Mouse (Mus musculus) midbrain, postnatal 0 days (tissue): ENCODE measurements around the gene Nnat. TPM values are rescaled to one million over a fixed set of nuclear protein-coding genes. Genes with fewer than 3 reads are reported as not detected.

ENCODE experiments used
- ATAC-seq: fragments of 200-750 bp; cut with Nextera tagmentation; 2 replicates; pipeline ENCODE4 v1.8.0; 2017; ENCODE audit warnings: moderate number of reproducible peaks, mild to moderate bottlenecking, moderate TSS enrichment, moderate library complexity; ENCODE audit not compliant: low FRiP score
- DNase-seq: peaks from one replicate; pipeline ENCODE4 v3.0.0-alpha.2; 2015; ENCODE audit warnings: low spot score
- H3K27ac ChIP-seq: fragments of 300-500 bp; sonication (generic); 2 replicates; pipeline ENCODE4 v1.5.1; 2014; ENCODE audit warnings: low read depth, mild to moderate bottlenecking, low read length, mixed read lengths
- H3K27me3 ChIP-seq: fragments of 300-500 bp; sonication (generic); 2 replicates; pipeline ENCODE4 v1.6.1; 2014; ENCODE audit warnings: low read length, control low read depth, mixed read lengths; ENCODE audit not compliant: insufficient read depth
- H3K36me3 ChIP-seq: fragments of 300-500 bp; sonication (generic); 2 replicates; pipeline ENCODE4 v1.6.1; 2014; ENCODE audit warnings: low read length, control low read depth, mixed read lengths; ENCODE audit not compliant: insufficient read depth
- H3K4me1 ChIP-seq: fragments of 300-500 bp; sonication (generic); 2 replicates; pipeline ENCODE4 v1.6.1; 2014; ENCODE audit warnings: mild to moderate bottlenecking, control low read depth, antibody characterized with exemption, low read length, mixed read lengths; ENCODE audit not compliant: insufficient read depth
- H3K4me2 ChIP-seq: fragments of 300-500 bp; sonication (generic); 2 replicates; pipeline ENCODE4 v1.6.1; 2014; ENCODE audit warnings: low read depth, mild to moderate bottlenecking, low read length, mixed read lengths; ENCODE audit not compliant: poor library complexity, severe bottlenecking
- H3K4me3 ChIP-seq: fragments of 300-500 bp; sonication (generic); 2 replicates; pipeline ENCODE4 v1.5.1; 2014; ENCODE audit warnings: low read depth, mild to moderate bottlenecking, low read length, moderate library complexity
- H3K9ac ChIP-seq: fragments of 300-500 bp; sonication (generic); replicated peaks from 2 replicates; pipeline ENCODE4 v1.6.1; 2014; ENCODE audit warnings: mild to moderate bottlenecking, low read length, moderate library complexity, mixed read lengths; ENCODE audit not compliant: poor library complexity, severe bottlenecking
- H3K9me3 ChIP-seq: fragments of 300-500 bp; sonication (generic); 2 replicates; pipeline ENCODE4 v1.6.1; 2016; ENCODE audit warnings: low read length, control low read depth
- CTCF ChIP-seq: IDR thresholded peaks from 2 replicates; pipeline ENCODE4 v1.5.1; 2016; ENCODE audit warnings: antibody characterized with exemption, mild to moderate bottlenecking
- WGBS: fragments of 180-500 bp; shearing (Covaris S2); extraction: QIAGEN DNeasy Blood & Tissue Kit; methylation state at CpG from one replicate; pipeline ENCODE4 v1.1.7; 2014; 5-methylcytosine and 5-hydroxymethylcytosine counted together
- polyA plus RNA-seq: library from polyadenylated mRNA; unstranded; fragments of >200 nt; fragmentation: Nextera tagmentation; extraction: Ambion mirVana; gene quantifications from 2 replicates; pipeline ENCODE4 v1.2.1, GENCODE M21; 2015
- total RNA-seq: library from RNA; depleted of rRNA; stranded (reverse); fragments of >200 nt; gene quantifications from 2 replicates; pipeline ENCODE4 v1.2.3, GENCODE M21; 2014; rRNA removed

Nnat gene
- total RNA-seq (7,900 and 8,478 TPM in 2 replicates), polyA plus RNA-seq (8,374 and 8,478 TPM in 2 replicates)

- ATAC-seq (peak; percentile 64), DNase-seq (peak; percentile 94)
- no peak for TF ChIP-seq CTCF
- Histone ChIP-seq H3K36me3 (peaks cover 16% of the 10 kb centered on the region), H3K9ac (peak within 1 kb of the TSS; percentile 82), H3K4me2 (peak within 1 kb of the TSS; percentile 61), H3K27ac (peak within 1 kb of the TSS; percentile 88), H3K4me3 (peak within 1 kb of the TSS; percentile 49), H3K27me3 (no peaks in the 10 kb centered on the region), H3K4me1 (peaks cover 8% of the 10 kb centered on the region; the same call in 1 of the 2 replicates), H3K9me3 (0 out of 2 replicates have a peak, but pooled peaks cover 6% of the 10 kb centered on the region)
- 51% methylated on average over 27 of the region's 27 CpGs for WGBS
Observed at GRCm38 (mm10) chr2:157559858-157560257, at the start of gene Nnat. Nnat (plus strand) TSS chr2:157560078.

- Histone ChIP-seq H3K36me3 (no peaks in the 10 kb centered on the region), H3K9me3 (no peaks in the 10 kb centered on the region), H3K4me2 (no peak overlapping the region), H3K27me3 (no peaks in the 10 kb centered on the region), H3K4me1 (peaks cover 14% of the 10 kb centered on the region; the same call in 1 of the 2 replicates), H3K4me3 (no peak overlapping the region), H3K9ac (no peak overlapping the region), H3K27ac (no peak overlapping the region)
- ATAC-seq (no peak), DNase-seq (no peak)
- WGBS = 88% methylated on average over 9 of the region's 9 CpGs
- no peak for TF ChIP-seq CTCF
Observed at GRCm38 (mm10) chr2:157512859-157513258, 47.0 kb upstream of the Nnat start.

GRCm38 (mm10) chr2:157513737-157514208, 46.1 kb upstream of the Nnat start:
- no peak for DNase-seq
- no peak for ATAC-seq
- Histone ChIP-seq H3K4me3 (no peak overlapping the region), H3K4me2 (no peak overlapping the region), H3K27me3 (no peaks in the 10 kb centered on the region), H3K9ac (no peak overlapping the region), H3K36me3 (no peaks in the 10 kb centered on the region), H3K4me1 (peaks cover 15% of the 10 kb centered on the region; the same call in 1 of the 2 replicates), H3K9me3 (no peaks in the 10 kb centered on the region), H3K27ac (no peak overlapping the region)
- 32% methylated on average over 9 of the region's 9 CpGs for WGBS
- no peak for TF ChIP-seq CTCF

GRCm38 (mm10) chr2:157514353-157514752, 45.5 kb upstream of the Nnat start:
- ATAC-seq (no peak), DNase-seq (no peak)
- Histone ChIP-seq H3K4me2 (no peak overlapping the region), H3K9ac (no peak overlapping the region), H3K4me1 (peaks cover 15% of the 10 kb centered on the region; the same call in 1 of the 2 replicates), H3K27ac (no peak overlapping the region), H3K9me3 (no peaks in the 10 kb centered on the region), H3K4me3 (no peak overlapping the region), H3K36me3 (no peaks in the 10 kb centered on the region), H3K27me3 (no peaks in the 10 kb centered on the region)
- 14% methylated on average over 4 of the region's 4 CpGs for WGBS
- no peak for TF ChIP-seq CTCF

- DNase-seq = peak; percentile 60
- Histone ChIP-seq H3K27ac (no peak overlapping the region), H3K4me3 (no peak overlapping the region), H3K27me3 (no peaks in the 10 kb centered on the region), H3K9ac (no peak overlapping the region), H3K4me1 (peaks cover 27% of the 10 kb centered on the region), H3K36me3 (no peaks in the 10 kb centered on the region), H3K9me3 (no peaks in the 10 kb centered on the region), H3K4me2 (no peak overlapping the region)
- no peak for ATAC-seq
- WGBS = 31% methylated on average over 6 of the region's 6 CpGs
- no peak for TF ChIP-seq CTCF
Observed at GRCm38 (mm10) chr2:157517526-157517925, 42.4 kb upstream of the Nnat start.

GRCm38 (mm10) chr2:157518451-157518850, 41.4 kb upstream of the Nnat start:
- H3K4me1 ChIP-seq = peaks cover 29% of the 10 kb centered on the region
- H3K4me2 ChIP-seq = no peak overlapping the region
- no peaks in the 10 kb centered on the region for H3K36me3 ChIP-seq
- no peaks in the 10 kb centered on the region for H3K27me3 ChIP-seq
- WGBS = 37% methylated on average over 7 of the region's 7 CpGs
- H3K4me3 ChIP-seq = no peak overlapping the region
- TF ChIP-seq CTCF = no peak
- H3K9ac ChIP-seq = no peak overlapping the region
- no peak overlapping the region for H3K27ac ChIP-seq
- no peaks in the 10 kb centered on the region for H3K9me3 ChIP-seq
- no peak for ATAC-seq
- no peak for DNase-seq
